Mouse (Mus musculus) hindbrain, embryonic 11.5 days (tissue): Measurements from ENCODE around the gene Ces1b. TPM values are rescaled to one million over a fixed set of nuclear protein-coding genes. Genes with fewer than 3 reads are reported as not detected.

Experiments
- ATAC-seq: fragments of 200-750 bp; cut with Nextera tagmentation; 2 replicates; pipeline ENCODE4 v1.8.0; 2017; ENCODE audit warnings: mild to moderate bottlenecking, moderate TSS enrichment, moderate library complexity; ENCODE audit not compliant: low FRiP score
- DNase-seq: peaks from one replicate; pipeline ENCODE4 v3.0.0-alpha.2; 2015; ENCODE audit warnings: low spot score
- H3K27ac ChIP-seq: fragments of 300-500 bp; sonication (generic); 2 replicates; pipeline ENCODE4 v1.5.1; 2014; ENCODE audit warnings: mild to moderate bottlenecking, low read depth, low read length
- H3K27me3 ChIP-seq: fragments of 300-500 bp; sonication (generic); 2 replicates; pipeline ENCODE4 v1.6.1; 2014; ENCODE audit warnings: mild to moderate bottlenecking, low read length, moderate library complexity, mixed read lengths; ENCODE audit not compliant: control insufficient read depth, insufficient read depth
- H3K36me3 ChIP-seq: fragments of 300-500 bp; sonication (generic); 2 replicates; pipeline ENCODE4 v1.6.1; 2014; ENCODE audit warnings: mild to moderate bottlenecking, low read length, moderate library complexity, mixed read lengths; ENCODE audit not compliant: control insufficient read depth, insufficient read depth
- H3K4me1 ChIP-seq: fragments of 300-500 bp; sonication (generic); replicated peaks from 2 replicates; pipeline ENCODE4 v1.6.1; 2014; ENCODE audit warnings: low read length, mixed read lengths; ENCODE audit not compliant: control insufficient read depth, insufficient read depth
- H3K4me2 ChIP-seq: fragments of 300-500 bp; sonication (generic); replicated peaks from 2 replicates; pipeline ENCODE4 v1.6.1; 2014; ENCODE audit warnings: mild to moderate bottlenecking, low read depth, low read length
- H3K4me3 ChIP-seq: fragments of 300-500 bp; sonication (generic); 2 replicates; pipeline ENCODE4 v1.5.1; 2014; ENCODE audit warnings: low read depth, low read length
- H3K9ac ChIP-seq: fragments of 300-500 bp; sonication (generic); 2 replicates; pipeline ENCODE4 v1.6.1; 2014; ENCODE audit warnings: low read depth, low read length
- H3K9me3 ChIP-seq: fragments of 300-500 bp; sonication (generic); 2 replicates; pipeline ENCODE4 v1.6.1; 2016; ENCODE audit warnings: low read length; ENCODE audit not compliant: control insufficient read depth
- WGBS: fragments of 180-500 bp; shearing (Covaris S2); extraction: QIAGEN DNeasy Blood & Tissue Kit; methylation state at CpG from one replicate; pipeline ENCODE4 v1.1.7; 2014; 5-methylcytosine and 5-hydroxymethylcytosine counted together
- polyA plus RNA-seq: library from polyadenylated mRNA; unstranded; fragments of >200 nt; fragmentation: Nextera tagmentation; extraction: Ambion mirVana; gene quantifications from 2 replicates; pipeline ENCODE4 v1.2.1, GENCODE M21; 2014

The Ces1b gene
- polyA plus RNA-seq, 1 experiment from 2014 or later = not detected

DNA sequence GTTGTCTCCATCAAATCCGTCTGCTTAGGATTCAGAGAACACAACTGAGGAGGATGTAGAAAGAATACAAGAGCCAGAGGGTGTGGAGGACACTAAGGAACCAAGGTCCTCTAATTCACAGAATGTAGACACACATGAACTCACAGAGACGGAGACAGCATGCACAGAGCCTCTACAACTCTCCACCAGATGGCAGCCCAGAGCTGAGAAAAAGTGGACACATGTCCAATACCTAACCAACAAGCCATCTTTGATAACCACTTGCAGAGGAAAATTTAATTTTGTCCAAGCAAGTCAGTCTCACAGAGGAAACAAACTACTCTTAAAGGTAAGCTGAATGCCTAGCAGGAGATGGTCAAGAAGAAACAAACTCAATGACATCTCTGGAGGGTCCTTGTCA lies 20.6 kb downstream of the Ces1b start:
- Histone ChIP-seq H3K4me1 (no peaks in the 10 kb centered on the region), H3K27me3 (no peaks in the 10 kb centered on the region), H3K9me3 (no peaks in the 10 kb centered on the region), H3K4me2 (no peak overlapping the region), H3K4me3 (no peak overlapping the region), H3K27ac (no peak overlapping the region), H3K9ac (no peak overlapping the region), H3K36me3 (no peaks in the 10 kb centered on the region)
- WGBS = 26% methylated on average over 2 of the region's 2 CpGs
- ATAC-seq (no peak), DNase-seq (peak; percentile 82)

DNA sequence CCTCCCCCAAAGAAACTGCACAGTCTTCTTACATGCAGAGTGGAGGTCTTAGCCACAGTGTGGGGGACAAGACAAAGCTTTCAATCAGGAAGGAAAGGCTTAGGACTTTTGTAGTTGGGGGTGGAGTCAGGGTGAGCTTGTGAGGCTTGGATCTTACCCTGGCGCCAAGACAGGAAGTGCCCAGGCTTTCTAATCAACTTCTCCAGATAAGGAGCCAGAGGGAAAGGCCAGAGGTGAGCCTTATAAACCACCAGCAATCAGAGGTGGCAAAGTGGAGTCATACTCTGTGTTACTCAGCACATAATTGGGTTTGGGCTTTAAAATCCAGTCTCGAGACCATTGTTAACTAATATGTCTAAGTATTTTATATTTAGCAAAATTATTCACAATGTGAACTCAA lies 24.6 kb downstream of the Ces1b start:
- Histone ChIP-seq H3K4me1 (no peaks in the 10 kb centered on the region), H3K4me3 (no peak overlapping the region), H3K9ac (no peak overlapping the region), H3K9me3 (no peaks in the 10 kb centered on the region), H3K4me2 (no peak overlapping the region), H3K36me3 (no peaks in the 10 kb centered on the region), H3K27ac (no peak overlapping the region), H3K27me3 (no peaks in the 10 kb centered on the region)
- ATAC-seq (no peak), DNase-seq (no peak)
- WGBS = 76% methylated on average over 2 of the region's 2 CpGs

DNA sequence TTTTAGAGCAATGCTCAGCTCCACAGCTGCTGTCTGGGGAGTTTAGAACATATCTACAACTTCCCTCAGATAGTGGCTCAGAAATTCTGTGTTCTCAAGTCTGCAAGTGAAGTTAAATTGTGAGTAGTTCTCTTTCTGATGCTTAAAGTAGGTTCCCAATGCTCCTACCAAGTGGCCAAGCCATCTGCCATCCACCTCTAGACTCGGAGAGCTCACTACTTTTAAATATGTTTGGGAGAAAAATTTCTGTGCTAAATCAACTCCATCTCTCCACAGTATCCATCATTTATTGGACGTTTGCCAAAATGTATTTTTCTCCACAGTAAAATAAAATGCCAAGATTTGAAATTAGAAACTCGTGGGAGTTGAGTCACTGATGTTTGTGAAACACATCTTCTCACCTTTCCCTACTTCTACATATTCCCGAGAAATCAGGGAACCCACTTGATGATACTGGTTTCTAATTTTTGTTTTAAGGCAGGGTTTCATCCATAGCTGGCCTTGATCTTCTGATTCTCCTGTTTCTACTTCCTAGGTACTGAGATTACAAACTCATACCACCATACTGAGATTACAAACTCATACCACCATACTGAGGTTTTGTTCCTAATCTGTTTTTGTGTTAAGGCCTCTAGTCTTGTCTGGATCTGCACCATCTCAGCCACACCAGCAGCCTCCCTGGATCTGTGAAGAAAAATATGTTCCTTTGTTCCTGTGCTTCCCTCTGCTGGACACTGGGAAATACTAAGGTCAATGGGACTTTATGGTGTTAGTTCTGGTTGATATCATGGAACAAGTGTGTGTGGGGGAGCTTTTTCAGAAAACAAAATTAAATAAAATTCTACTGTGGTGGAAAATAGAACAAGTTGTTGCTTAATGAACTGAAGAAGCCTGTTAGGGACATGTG lies 31.1 kb downstream of the Ces1b start:
- no peak overlapping the region for H3K9ac ChIP-seq
- H3K4me1 ChIP-seq = no peaks in the 10 kb centered on the region
- ATAC-seq = no peak
- DNase-seq = no peak
- H3K4me2 ChIP-seq = no peak overlapping the region
- H3K27ac ChIP-seq = no peak overlapping the region
- H3K9me3 ChIP-seq = no peaks in the 10 kb centered on the region
- H3K4me3 ChIP-seq = no peak overlapping the region
- no peaks in the 10 kb centered on the region for H3K27me3 ChIP-seq
- WGBS = 79% methylated on average over 4 of the region's 4 CpGs
- no peaks in the 10 kb centered on the region for H3K36me3 ChIP-seq

DNA sequence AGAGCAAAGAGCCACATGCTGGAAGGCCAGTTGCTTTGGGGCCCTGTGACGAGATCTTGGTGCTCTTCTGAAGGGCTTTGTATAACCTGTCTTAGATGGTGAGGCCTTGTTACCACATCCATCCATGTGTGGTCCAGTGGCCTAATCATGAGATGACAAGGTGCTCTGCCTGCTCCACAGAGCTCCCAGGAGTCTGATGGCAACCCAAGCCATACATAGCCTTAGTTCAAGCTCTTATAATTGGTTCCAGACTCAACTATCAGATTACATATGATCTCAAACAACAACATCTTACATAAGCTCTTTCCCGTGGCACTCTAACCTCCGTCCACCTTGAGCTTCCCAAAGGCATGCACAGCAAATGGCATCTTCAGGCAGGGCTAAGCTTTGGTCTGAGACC lies 31.7 kb downstream of the Ces1b start, which contains the start of gene Ces1a:
Ces1a (minus strand) TSS at position 101 of the 400 bp plus-strand sequence.
- WGBS = 74% methylated on average over 3 of the region's 3 CpGs
- H3K4me2 ChIP-seq = no peak within 1 kb of the TSS
- no peak for ATAC-seq

DNA sequence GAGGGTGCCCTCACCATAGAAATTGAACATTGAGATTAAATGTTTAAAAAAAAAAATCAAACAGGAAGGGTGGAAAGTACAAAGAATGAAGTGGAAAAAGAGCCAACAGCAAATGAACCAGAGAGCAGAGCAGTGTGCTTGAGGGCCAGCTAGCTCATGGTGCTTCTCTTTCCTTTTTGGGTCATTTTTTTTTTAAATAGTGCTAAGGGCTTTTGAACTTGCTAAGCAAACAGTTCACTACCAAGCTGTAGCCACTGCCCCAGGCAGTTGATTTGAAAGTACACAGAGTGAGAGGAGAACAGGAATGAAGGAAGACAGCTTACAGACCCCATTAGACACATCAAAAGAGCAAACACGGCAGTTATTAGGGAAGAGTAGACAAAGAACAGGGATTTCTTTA lies 36.7 kb downstream of the Ces1b start:
- ATAC-seq (no peak), DNase-seq (no peak)
- Histone ChIP-seq H3K9ac (no peak overlapping the region), H3K9me3 (no peaks in the 10 kb centered on the region), H3K27me3 (no peaks in the 10 kb centered on the region), H3K27ac (no peak overlapping the region), H3K4me1 (no peaks in the 10 kb centered on the region), H3K4me3 (no peak overlapping the region), H3K4me2 (no peak overlapping the region), H3K36me3 (no peaks in the 10 kb centered on the region)
- WGBS = 70% methylated on average over 1 of the region's 1 CpGs

More for the DNA sequence above, 31.7 kb downstream of the Ces1b start, which contains the start of gene Ces1a:
- no peak within 1 kb of the TSS for H3K9ac ChIP-seq
- no peak for DNase-seq
- H3K9me3 ChIP-seq = no peaks in the 10 kb centered on the region
- no peaks in the 10 kb centered on the region for H3K36me3 ChIP-seq
- H3K27me3 ChIP-seq = no peaks in the 10 kb centered on the region
- no peak within 1 kb of the TSS for H3K4me3 ChIP-seq
- no peak within 1 kb of the TSS for H3K27ac ChIP-seq
- H3K4me1 ChIP-seq = no peaks in the 10 kb centered on the region

DNA sequence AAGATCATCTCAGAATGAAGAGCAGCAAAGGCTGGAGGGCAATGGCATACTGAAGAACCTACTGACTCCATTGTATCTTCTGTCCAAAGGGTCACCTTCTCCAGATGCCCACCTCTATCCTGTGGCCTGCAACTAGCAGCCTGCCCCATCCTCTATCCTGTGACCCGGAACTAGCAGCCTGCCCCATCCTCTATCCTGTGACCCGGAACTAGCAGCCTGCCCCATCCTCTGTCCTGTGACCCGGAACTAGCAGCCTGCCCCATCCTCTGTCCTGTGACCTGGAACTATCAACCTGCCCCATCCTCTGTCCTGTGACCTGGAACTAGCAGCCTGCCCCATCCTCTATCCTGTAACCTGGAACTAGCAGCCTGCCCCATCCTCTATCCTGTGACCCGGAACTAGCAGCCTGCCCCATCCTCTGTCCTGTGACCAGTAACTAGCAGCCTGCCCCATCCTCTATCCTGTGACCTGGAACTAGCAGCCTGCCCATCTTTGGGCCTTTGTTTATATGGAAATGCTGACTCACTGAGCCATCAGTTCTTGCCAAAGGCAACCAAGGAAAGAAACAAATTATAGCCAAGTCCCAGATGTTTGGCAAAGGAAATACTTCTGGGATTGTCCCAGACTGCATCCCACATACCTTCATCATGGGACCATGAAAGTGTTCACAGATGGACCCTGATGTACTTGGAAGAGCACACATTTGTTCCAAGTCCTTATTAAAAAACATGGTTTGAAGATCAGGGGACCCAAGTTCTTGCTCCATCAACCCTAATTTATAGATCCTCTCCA lies 38.8 kb downstream of the Ces1b start:
- no peak for ATAC-seq
- no peak for DNase-seq
- 73% methylated on average over 4 of the region's 4 CpGs for WGBS

DNA sequence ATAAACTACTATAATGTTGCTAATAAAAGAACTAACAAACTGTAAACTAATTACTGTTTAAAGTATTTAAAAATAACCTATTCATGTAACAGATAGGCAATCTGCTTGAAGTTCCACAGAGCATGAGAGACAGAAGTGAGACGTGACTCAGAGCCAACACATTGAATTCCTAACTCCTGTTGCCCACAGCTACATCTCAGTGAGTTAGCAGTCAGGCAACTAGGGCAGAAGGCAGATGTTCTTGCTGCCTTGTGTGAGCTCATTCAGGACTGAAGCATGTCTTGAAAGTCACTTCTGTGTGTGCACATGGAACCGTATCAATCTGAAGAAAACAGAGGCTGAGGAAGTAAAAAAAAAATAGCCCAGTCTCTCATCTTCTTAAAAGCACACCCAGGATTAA lies 39.6 kb downstream of the Ces1b start:
- no peak overlapping the region for H3K27ac ChIP-seq
- no peaks in the 10 kb centered on the region for H3K9me3 ChIP-seq
- WGBS = 84% methylated on average over 2 of the region's 2 CpGs
- DNase-seq (no peak), ATAC-seq (no peak)
- H3K36me3 ChIP-seq = no peaks in the 10 kb centered on the region
- H3K9ac ChIP-seq = no peak overlapping the region
- no peak overlapping the region for H3K4me3 ChIP-seq
- no peaks in the 10 kb centered on the region for H3K4me1 ChIP-seq
- no peak overlapping the region for H3K4me2 ChIP-seq
- no peaks in the 10 kb centered on the region for H3K27me3 ChIP-seq

More for the DNA sequence above, 38.8 kb downstream of the Ces1b start:
- Histone ChIP-seq H3K27ac (no peak overlapping the region), H3K9me3 (no peaks in the 10 kb centered on the region), H3K4me3 (no peak overlapping the region), H3K4me2 (no peak overlapping the region), H3K27me3 (no peaks in the 10 kb centered on the region), H3K4me1 (no peaks in the 10 kb centered on the region), H3K36me3 (no peaks in the 10 kb centered on the region), H3K9ac (no peak overlapping the region)

DNA sequence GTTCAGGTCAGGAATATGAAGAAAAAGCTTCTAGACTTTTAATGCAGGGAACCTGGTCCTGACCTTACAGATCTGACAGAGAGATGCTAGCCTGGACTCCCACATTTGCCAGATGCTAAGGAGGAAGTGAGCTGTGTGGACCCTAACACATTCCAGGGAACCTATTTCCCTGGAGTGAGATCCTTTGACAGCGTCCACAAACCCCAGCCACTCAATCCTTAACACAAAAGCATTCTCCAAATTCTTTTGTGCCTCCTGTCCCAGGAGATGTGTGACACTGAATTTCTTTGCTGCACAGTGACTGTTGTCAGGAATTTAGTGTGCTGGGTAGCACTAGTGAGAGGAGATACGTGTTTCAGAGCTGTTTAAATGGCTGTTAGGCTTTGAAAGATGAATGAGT lies 41.0 kb downstream of the Ces1b start:
- no peak overlapping the region for H3K9ac ChIP-seq
- H3K27ac ChIP-seq = no peak overlapping the region
- no peaks in the 10 kb centered on the region for H3K27me3 ChIP-seq
- peak; percentile 2 for DNase-seq
- no peak overlapping the region for H3K4me3 ChIP-seq
- no peaks in the 10 kb centered on the region for H3K9me3 ChIP-seq
- no peak for ATAC-seq
- H3K36me3 ChIP-seq = no peaks in the 10 kb centered on the region
- 3% methylated on average over 2 of the region's 2 CpGs for WGBS
- no peak overlapping the region for H3K4me2 ChIP-seq
- H3K4me1 ChIP-seq = no peaks in the 10 kb centered on the region
